Mouse (Mus musculus) urinary bladder, postnatal 25 days (tissue): ENCODE measurements around the gene 1700037H04Rik.

Source experiments
- DNase-seq: peaks from one replicate; pipeline ENCODE4 v3.0.0; 2022; ENCODE audit warnings: low spot score

Gene 1700037H04Rik

GRCm38 (mm10) chr2:131179246-131179886 lies 19.5 kb upstream of the 1700037H04Rik start:
- DNase-seq = peak; percentile 48

DNA sequence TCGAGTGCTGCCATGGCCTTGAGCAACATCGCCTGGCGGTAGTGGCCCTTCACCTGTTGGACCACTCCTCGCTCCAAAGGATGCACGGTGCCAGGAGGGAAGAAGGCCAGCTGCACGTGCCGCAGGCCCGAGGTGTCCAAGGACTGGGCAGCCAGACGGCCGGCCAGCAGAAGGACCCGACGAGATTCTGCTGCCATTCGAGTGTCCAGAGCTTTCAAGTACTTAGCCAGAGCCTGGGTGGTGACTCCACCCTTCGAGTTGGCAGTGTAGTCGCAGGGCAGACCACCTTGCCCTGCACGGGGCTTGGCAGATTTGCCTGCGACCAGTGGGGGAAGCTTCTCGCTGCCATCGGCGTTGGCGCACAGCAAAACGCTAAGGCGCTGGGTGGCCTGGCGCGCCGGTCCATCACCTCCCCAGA lies 19.0 kb upstream of the 1700037H04Rik start:
- DNase-seq = no peak

DNA sequence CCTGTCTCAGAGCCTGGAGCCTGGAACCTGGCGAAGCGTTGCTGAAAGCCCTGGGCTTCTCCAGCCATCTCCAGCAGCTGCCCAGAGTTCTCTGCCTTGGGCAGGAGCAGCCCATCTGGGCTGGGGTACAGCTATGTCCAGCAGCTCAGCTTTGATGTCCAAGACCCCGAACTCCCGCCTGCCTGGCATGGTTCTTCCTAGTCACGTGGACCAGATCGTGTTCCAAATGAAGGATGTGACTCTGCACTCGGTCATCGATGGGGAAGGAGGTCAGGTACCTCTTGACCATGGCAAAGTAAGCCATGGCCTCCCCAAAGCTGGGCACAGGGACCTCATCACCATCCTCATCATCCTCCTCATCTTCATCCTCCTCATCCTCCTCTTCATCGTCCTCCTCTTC lies 18.1 kb upstream of the 1700037H04Rik start:
- DNase-seq = no peak

GRCm38 (mm10) chr2:131176491-131176890 lies 16.6 kb upstream of the 1700037H04Rik start:
- DNase-seq = no peak

DNA sequence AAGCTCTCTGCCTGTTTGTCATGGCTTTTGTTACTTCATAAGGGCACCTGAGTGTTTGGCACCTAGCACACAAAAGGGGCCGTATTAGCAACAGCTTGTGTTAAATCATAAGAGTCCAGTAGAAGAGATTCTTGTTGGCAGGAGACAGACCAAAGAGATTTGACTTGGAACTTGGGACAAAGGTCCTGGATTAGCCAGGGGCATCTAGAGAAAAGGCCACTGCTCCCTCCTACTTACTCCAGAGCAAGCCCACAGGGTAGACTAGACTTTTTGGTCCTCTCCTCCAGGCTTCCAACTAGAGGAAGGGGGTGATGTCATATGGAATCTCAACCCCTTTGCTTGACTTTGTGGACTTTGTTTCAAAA lies 16.0 kb upstream of the 1700037H04Rik start:
- DNase-seq = no peak

DNA sequence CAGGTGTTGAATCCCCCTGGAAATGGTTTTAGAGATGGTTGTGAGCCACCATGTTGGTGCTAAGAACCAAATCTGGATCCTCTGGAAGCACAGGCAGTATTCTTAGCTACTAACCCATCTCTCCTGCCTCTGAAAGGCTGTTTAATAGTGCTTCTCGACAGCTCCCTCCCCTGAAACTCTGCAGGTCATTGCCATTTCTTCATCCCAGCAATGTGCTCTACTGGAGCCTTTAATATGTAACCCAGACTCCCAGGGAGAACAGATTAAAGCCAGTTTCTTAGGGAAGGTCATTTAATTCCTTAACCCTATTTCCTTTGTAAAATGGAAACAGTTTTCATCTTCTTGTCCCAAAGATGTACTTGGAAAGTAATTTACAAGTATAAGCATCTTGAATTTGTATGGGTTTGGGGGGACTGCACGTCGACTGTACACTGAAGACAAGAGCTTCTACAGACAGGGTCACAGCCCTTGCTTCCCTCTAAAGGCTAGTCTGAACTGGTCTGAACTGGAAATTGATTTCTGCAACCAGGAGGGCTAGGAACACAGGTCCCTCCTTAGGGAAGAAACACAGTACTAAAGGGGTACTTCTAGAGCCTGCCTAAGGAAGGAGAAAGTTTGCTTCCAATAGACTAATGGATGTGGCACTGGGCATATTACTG lies 15.5 kb upstream of the 1700037H04Rik start:
- DNase-seq = no peak

DNA sequence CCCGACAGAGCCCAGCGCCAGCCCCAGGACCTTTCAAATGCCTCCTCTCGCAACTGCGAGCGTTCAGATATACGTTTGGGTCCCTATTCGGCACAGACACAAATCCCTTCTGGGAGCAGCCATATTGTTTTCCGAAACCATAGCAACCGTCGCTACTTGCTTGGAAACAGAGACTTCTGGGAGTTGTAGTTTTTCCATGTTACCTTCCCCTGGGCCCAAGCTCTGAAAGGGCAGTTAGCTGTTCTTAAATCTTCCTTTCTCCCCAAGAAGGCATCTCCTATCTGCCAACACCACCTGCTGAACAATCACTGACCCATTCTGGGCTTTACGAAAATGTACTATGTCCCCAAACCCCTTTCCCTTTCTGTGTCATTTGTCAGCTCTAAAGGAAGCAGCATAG lies 14.8 kb upstream of the 1700037H04Rik start:
- peak; percentile 33 for DNase-seq

DNA sequence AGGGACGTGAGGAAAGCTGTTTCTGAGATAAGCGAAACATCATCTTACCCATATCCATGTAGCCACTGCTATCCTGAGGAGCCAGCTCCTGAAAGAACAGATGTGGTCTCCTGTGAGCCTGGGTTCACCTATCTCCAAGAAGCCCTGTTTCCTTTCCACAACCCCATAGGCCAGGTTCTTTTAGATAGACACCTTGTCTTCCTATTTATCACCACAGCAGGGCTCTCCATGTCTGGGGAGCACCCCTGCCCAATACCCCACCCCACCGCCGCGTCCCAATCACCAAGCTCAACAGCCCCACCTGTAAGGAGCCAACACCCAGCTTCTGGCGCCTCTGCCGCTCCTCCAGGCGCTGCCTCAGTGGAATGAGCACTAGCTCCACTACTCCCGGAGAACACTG lies 12.4 kb upstream of the 1700037H04Rik start:
- no peak for DNase-seq

- peak; percentile 61 for DNase-seq
Observed at GRCm38 (mm10) chr2:131171401-131172104, 11.7 kb upstream of the 1700037H04Rik start.

DNA sequence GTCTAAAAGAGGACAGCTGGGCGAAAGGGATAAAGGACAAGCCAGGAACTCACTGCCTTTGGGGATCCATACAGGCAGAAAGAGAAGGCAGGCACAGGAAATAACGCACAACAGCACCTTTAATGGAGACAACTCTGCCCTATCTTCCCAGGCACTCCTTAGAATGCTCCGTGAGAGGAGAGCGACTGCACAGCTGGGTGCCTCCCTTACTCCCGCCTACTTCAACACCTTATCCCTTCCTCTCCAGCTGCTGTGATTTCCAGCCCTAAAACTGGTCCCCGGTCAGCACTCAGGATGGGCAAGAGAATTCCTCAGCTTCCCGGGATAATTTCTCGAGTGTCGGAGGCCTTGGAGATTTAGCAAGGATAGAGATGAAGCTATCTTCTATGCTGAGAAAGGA lies 11.1 kb upstream of the 1700037H04Rik start:
- DNase-seq = no peak

DNA sequence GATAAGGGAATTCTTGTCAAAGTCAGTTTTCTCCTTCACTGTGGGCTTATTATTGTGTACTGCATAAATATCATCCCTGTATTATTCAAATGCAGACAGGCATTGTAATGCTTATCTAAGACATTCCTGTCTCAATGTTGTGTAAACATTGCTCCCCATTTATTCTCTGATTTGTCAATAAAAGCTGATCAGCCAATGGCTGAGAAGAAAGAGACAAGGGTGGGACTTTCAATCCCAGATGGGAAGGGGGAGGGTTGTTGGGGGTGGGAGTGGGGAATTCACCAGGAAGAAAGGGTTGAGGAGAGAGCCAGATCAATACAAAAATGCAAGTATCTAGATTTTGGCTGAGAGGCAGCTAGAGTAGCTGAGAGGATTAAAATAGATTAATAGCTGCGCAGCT lies 9.0 kb upstream of the 1700037H04Rik start:
- DNase-seq = no peak

DNA sequence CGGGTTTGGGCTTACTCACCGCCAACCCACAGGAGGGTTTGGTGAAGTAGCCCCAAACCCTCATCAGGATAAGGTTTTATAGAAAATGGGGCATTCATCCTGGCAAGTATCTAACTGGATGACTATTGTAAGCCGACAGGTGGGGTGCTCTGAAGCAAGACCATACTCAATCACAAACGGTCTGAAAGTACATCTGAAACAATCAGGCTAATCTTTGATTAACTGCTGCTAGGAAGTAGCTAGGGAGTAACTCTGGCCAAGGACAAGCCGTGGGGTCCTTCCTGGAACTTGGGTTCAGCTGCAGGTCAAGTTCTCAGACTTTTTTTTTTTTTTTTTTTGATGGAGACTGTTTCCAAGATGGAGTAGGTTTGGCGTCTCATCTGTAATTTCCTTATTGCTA lies 8.1 kb upstream of the 1700037H04Rik start:
- no peak for DNase-seq

- DNase-seq = no peak
Observed at GRCm38 (mm10) chr2:131166172-131166571, 6.3 kb upstream of the 1700037H04Rik start.

- DNase-seq = no peak
Observed at GRCm38 (mm10) chr2:131163924-131164323, 4.0 kb upstream of the 1700037H04Rik start.

GRCm38 (mm10) chr2:131160671-131161111 lies 810 bp upstream of the 1700037H04Rik start:
- no peak for DNase-seq

- no peak for DNase-seq
Observed at GRCm38 (mm10) chr2:131159491-131159910, 380 bp downstream of the 1700037H04Rik start.

GRCm38 (mm10) chr2:131156987-131157386 lies 2.9 kb downstream of the 1700037H04Rik start:
- no peak for DNase-seq

DNA sequence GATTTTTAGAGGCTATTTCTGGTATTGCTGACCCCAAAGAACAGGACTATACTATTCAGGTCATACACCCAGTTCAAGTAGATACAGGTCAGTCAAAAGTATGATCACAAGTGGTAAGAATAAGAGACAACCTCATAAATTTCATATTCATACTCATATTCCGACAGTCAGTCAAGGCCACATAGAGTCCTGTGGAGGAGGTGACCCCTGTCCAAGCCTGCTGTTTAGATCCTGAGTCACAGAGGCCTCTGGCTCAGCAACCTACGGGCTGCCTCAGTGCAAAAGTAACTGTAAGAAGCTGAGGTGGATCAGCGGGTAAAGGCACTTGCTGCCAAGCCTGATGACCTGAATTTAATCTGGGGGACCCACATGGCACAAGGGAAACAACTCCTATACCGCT lies 5.8 kb downstream of the 1700037H04Rik start:
- DNase-seq = no peak

DNA sequence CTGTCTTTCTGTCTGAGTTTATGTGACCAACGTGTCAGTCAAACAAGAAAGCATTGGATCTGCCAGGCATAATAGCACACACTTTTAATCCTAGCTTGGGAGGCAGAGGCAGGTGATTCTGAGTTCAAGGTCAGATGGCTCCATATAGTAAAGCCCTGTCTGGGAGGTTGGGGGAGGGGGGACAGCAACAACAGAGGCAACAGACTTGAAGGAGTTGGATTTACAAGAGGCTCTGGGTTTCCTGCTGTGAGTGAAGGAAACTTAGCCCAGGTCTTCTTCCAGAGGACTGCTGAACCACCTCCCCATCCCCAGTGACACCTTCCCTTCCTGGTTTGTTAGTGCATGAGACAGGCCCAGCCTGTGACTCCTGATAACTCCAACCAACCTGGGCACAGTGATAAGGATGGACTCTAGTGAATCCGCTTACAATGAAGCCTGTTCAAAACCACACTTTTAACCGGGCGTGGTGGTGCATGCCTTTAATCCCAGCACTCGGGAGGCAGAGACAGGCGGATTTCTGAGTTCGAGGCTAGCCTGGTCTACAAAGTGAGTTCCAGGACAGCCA lies 7.6 kb downstream of the 1700037H04Rik start:
- no peak for DNase-seq

GRCm38 (mm10) chr2:131149254-131149578 lies 10.7 kb downstream of the 1700037H04Rik start:
- no peak for DNase-seq

GRCm38 (mm10) chr2:131148353-131149253 lies 11.3 kb downstream of the 1700037H04Rik start:
- DNase-seq = no peak

DNA sequence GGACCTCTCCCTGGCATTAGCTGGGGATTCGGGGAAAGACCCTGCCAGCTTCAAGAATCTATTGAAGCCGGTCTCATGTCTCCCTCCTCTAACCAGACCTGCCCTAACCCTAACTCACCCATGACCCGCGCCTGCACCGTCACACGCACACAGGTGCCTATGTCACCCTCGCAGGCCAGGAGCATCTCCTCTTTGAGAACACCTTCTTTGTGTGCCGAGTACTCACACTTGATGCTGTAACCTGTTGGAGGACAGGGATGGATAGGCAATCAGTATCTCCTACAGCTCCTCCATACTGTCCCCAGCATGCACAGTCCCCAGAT lies 12.9 kb downstream of the 1700037H04Rik start:
- no peak for DNase-seq
